Comparison of ENCODE assay signal across 8 mouse cellular contexts in the genomic region with DNA sequence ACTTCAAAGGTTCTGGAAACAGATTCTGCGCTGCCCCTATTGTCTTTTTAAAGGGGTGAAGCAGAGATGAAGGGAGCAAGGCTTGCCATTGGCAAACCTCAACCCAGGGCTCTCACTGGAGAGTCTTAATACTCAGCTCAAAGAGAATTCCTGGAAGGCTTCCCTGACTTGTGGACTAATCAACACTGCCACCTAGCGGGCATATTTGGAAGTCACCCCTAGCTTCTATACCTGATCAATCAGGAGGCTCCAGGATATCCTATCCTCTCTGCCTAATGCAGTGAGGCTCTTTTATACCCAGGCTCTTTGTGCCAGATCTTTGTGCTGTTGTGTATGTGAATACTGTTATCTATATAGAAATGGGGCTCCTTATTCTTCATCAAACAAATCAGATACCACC. TPM values are rescaled to one million over a fixed set of nuclear protein-coding genes. Genes with fewer than 3 reads are reported as not detected.
A peak's percentile ranks its signal among the peaks of the same experiment; 100 is the strongest.
DNase-seq lines count a peak whose midpoint lies in the region; ATAC-seq and TF ChIP-seq lines count a peak whose summit lies in the region.

No protein-coding gene starts in this region.

- H3K36me3 ChIP-seq in heart, embryonic 11.5 days (ENCODE audit: control insufficient read depth, insufficient read depth, low read length), result no peaks in the 10 kb centered on the region
- no peaks in the 10 kb centered on the region for H3K36me3 ChIP-seq in intestine, embryonic 16.5 days (ENCODE audit: control insufficient read depth, insufficient read depth, low read length)
- H3K36me3 ChIP-seq in midbrain, embryonic 11.5 days (ENCODE audit: control insufficient read depth, insufficient read depth, low read length), result no peaks in the 10 kb centered on the region

- 2% methylated on average over 2 of the region's 2 CpGs for WGBS in heart, embryonic 11.5 days (ENCODE audit: insufficient replicate concordance)
- WGBS in intestine, embryonic 16.5 days, result 5% methylated on average over 2 of the region's 2 CpGs
- 2% methylated on average over 2 of the region's 2 CpGs for WGBS in midbrain, embryonic 11.5 days

- H3K4me3 ChIP-seq in heart, embryonic 11.5 days (ENCODE audit: low read depth, low read length), result no peak overlapping the region
- no peak overlapping the region for H3K4me3 ChIP-seq in gastrocnemius, adult 2 months
- no peak overlapping the region for H3K4me3 ChIP-seq in intestine, embryonic 16.5 days (ENCODE audit: low read length)
- H3K4me3 ChIP-seq in midbrain, embryonic 11.5 days (ENCODE audit: low read depth, low read length), result no peak overlapping the region

- H3K27ac ChIP-seq in heart, embryonic 11.5 days (ENCODE audit: low read depth, low read length), result no peak overlapping the region
- H3K27ac ChIP-seq in gastrocnemius, adult 2 months, result no peak overlapping the region
- H3K27ac ChIP-seq in intestine, embryonic 16.5 days (ENCODE audit: low read length), result no peak overlapping the region
- no peak overlapping the region for H3K27ac ChIP-seq in midbrain, embryonic 11.5 days (ENCODE audit: low read depth, low read length)

- H3K27me3 ChIP-seq in heart, embryonic 11.5 days (ENCODE audit: control insufficient read depth, insufficient read depth, low read length), result no peaks in the 10 kb centered on the region
- no peaks in the 10 kb centered on the region for H3K27me3 ChIP-seq in intestine, embryonic 16.5 days (replicated peaks; ENCODE audit: control insufficient read depth, insufficient read depth, low read length)
- no peaks in the 10 kb centered on the region for H3K27me3 ChIP-seq in midbrain, embryonic 11.5 days (ENCODE audit: control insufficient read depth, insufficient read depth, low read length)

- H3K9me3 ChIP-seq in heart, embryonic 11.5 days (replicated peaks; ENCODE audit: control insufficient read depth, low read length), result no peaks in the 10 kb centered on the region
- H3K9me3 ChIP-seq in intestine, embryonic 16.5 days (ENCODE audit: control insufficient read depth, low read length), result no peaks in the 10 kb centered on the region
- H3K9me3 ChIP-seq in midbrain, embryonic 11.5 days (ENCODE audit: control insufficient read depth, low read length), result no peaks in the 10 kb centered on the region

- H3K4me1 ChIP-seq in heart, embryonic 11.5 days (ENCODE audit: control insufficient read depth, insufficient read depth, low read length), result no peaks in the 10 kb centered on the region
- H3K4me1 ChIP-seq in intestine, embryonic 16.5 days (ENCODE audit: control insufficient read depth, insufficient read depth, low read length), result no peaks in the 10 kb centered on the region
- no peaks in the 10 kb centered on the region for H3K4me1 ChIP-seq in midbrain, embryonic 11.5 days (ENCODE audit: control insufficient read depth, insufficient read depth, low read length)

- no peak overlapping the region for H3K4me2 ChIP-seq in heart, embryonic 11.5 days
- no peak overlapping the region for H3K4me2 ChIP-seq in intestine, embryonic 16.5 days (ENCODE audit: low read depth, low read length)
- no peak overlapping the region for H3K4me2 ChIP-seq in midbrain, embryonic 11.5 days

- peak; percentile 92 for DNase-seq in heart, adult 11 months
- peak; percentile 80 to 89 for DNase-seq in cerebellum, postnatal 36 days
- peak; percentile 67 for DNase-seq in gastrocnemius, adult 2 months
- peak; percentile 23 to 93 for DNase-seq in left cerebral cortex, adult 9 months (ENCODE audit: low spot score in 2 of 2)
- DNase-seq in midbrain, embryonic 11.5 days (ENCODE audit: low spot score, missing footprints), result peak; percentile 98
- peak; percentile 85 for DNase-seq in right cerebral cortex, postnatal 4 days

- peak; percentile 93 for TF ChIP-seq CTCF in gastrocnemius, adult 2 months (IDR thresholded peaks at IDR 0.05)

- H3K9ac ChIP-seq in heart, embryonic 11.5 days (ENCODE audit: low read depth, low read length), result no peak overlapping the region
- H3K9ac ChIP-seq in intestine, embryonic 16.5 days (ENCODE audit: low read depth, low read length), result no peak overlapping the region
- no peak overlapping the region for H3K9ac ChIP-seq in midbrain, embryonic 11.5 days (ENCODE audit: low read length)

- no peak for ATAC-seq in heart, embryonic 11.5 days (replicated peaks; ENCODE audit: insufficient number of reproducible peaks, low FRiP score, low TSS enrichment)
- peak; percentile 68; the same call in 1 of the 2 replicates for ATAC-seq in intestine, embryonic 16.5 days
- peak; percentile 61; the same call in 1 of the 2 replicates for ATAC-seq in midbrain, embryonic 11.5 days (ENCODE audit: low FRiP score)

- intact Hi-C loops in gastrocnemius, adult 2 months (cut with DNase I), result loop anchor here (1.0 kb wide), 1 partner anchor 134 kb away; no protein-coding TSS in a partner anchor

RNA-seq across cellular contexts. Expression of a gene that starts 28.0 kb away (rescaled TPM):
- 7.3 and 8.7 TPM in 2 replicates for polyA plus RNA-seq in heart, embryonic 11.5 days (2014; fragmentation: Nextera tagmentation; extraction: Ambion mirVana)
- 10 to 100 TPM; 18.5 to 19.4 TPM for total RNA-seq in gastrocnemius, adult 2 months (2021)
- 11.4 and 14.6 TPM in 2 replicates for polyA plus RNA-seq in intestine, embryonic 16.5 days (2015; fragmentation: Nextera tagmentation; extraction: Ambion mirVana)
- 4.5 and 5.0 TPM in 2 replicates for polyA plus RNA-seq in midbrain, embryonic 11.5 days (2014; fragmentation: Nextera tagmentation; extraction: Ambion mirVana)
